In the genomic region with DNA sequence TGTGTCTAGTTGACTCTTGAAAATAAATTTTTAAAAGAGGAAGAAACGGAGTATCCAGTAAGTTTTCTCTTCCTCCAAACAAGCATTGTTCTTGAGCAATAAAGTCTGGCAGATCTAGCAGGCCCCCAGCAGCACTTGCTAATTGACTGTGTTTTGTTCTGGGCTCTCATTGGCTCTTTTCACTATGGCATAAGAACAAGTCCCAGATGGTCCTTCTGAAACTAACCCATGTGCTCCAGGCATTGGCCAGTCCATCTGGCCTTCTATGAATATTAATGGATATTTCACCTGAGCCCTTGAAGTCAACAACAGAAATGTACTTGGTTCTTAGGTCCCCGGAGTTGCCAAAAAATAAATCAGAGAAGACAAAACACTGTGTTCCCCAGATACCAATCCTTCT, we compare ENCODE assay signal across 18 mouse cellular contexts.
A peak's percentile ranks its signal among the peaks of the same experiment; 100 is the strongest.
DNase-seq lines count a peak whose midpoint lies in the region; ATAC-seq and TF ChIP-seq lines count a peak whose summit lies in the region.
"Had no signal": no experiment of that assay in that cellular context is flagged by ENCODE, and none has a peak within 500 bp of the region (broad histone marks: within the 10 kb centered on the region; RNA-seq: fewer than 3 reads in every experiment).

No protein-coding gene starts in this region.

- H3K27me3 ChIP-seq in hindbrain, embryonic 15.5 days = no peaks in the 10 kb centered on the region
- no peaks in the 10 kb centered on the region for H3K27me3 ChIP-seq in hindbrain, embryonic 10.5 days (ENCODE audit: insufficient read depth, poor library complexity, severe bottlenecking)
- H3K27me3 ChIP-seq: heart, embryonic 13.5 days; limb, embryonic 12.5 days; liver, embryonic 12.5 days; megakaryocyte, embryonic 14.5 days had no signal

- ATAC-seq in hindbrain, embryonic 15.5 days (ENCODE audit: low FRiP score, low read depth) = peak; percentile 48; the same call in 1 of the 2 replicates
- ATAC-seq: liver, embryonic 12.5 days had no signal

- H3K9me3 ChIP-seq in hindbrain, embryonic 15.5 days = no peaks in the 10 kb centered on the region
- H3K9me3 ChIP-seq in hindbrain, embryonic 10.5 days = no peaks in the 10 kb centered on the region
- H3K9me3 ChIP-seq: heart, embryonic 13.5 days; limb, embryonic 12.5 days; liver, embryonic 12.5 days; megakaryocyte, embryonic 14.5 days had no signal

- TF ChIP-seq CTCF in brain, embryonic 14.5 days (IDR thresholded peaks at IDR 0.05; ENCODE audit: borderline replicate concordance, extremely low read depth, insufficient read depth, insufficient read length) = no peak

- no peak overlapping the region for H3K9ac ChIP-seq in hindbrain, embryonic 15.5 days
- H3K9ac ChIP-seq: heart, embryonic 13.5 days; limb, embryonic 12.5 days; liver, embryonic 12.5 days had no signal

- WGBS in hindbrain, embryonic 15.5 days = 73% methylated on average over 2 of the region's 2 CpGs
- 90% methylated on average over 2 of the region's 2 CpGs for WGBS in hindbrain, embryonic 10.5 days

- H3K27ac ChIP-seq in hindbrain, embryonic 15.5 days (replicated peaks) = no peak overlapping the region
- H3K27ac ChIP-seq in hindbrain, embryonic 10.5 days = no peak overlapping the region
- H3K27ac ChIP-seq: heart, embryonic 13.5 days; limb, embryonic 12.5 days; liver, embryonic 12.5 days had no signal

- TF ChIP-seq POLR2A in brain, embryonic 14.5 days (IDR thresholded peaks at IDR 0.05; ENCODE audit: borderline replicate concordance, extremely low read depth, insufficient read depth, insufficient read length, poor library complexity, severe bottlenecking) = no peak

- DNase-seq in hindbrain, embryonic 10.5 days (ENCODE audit: low spot score) = no peak
- DNase-seq in brain, embryonic 14.5 days (ENCODE audit: low read depth) = peak; percentile 77
- peak; percentile 23 to 24 for DNase-seq in cerebellum, adult 18-20 months
- DNase-seq in cerebellum, postnatal 36 days = peak; percentile 19 to 42
- DNase-seq in right cerebral cortex, postnatal 36 days (ENCODE audit: low spot score in 2 of 2) = no peak
- DNase-seq in frontal cortex, postnatal 14 days (ENCODE audit: low spot score in 2 of 2) = no peak
- DNase-seq: adrenal gland, adult 8-10 months; gastrocnemius, postnatal 10 days; heart, adult 18-20 months; kidney, adult 8-10 months; kidney, postnatal 4 days; lung, adult 2 months; retina, postnatal 1 day had no signal

- no peaks in the 10 kb centered on the region for H3K4me1 ChIP-seq in hindbrain, embryonic 15.5 days (replicated peaks)
- H3K4me1 ChIP-seq in hindbrain, embryonic 10.5 days (replicated peaks) = no peaks in the 10 kb centered on the region
- H3K4me1 ChIP-seq: heart, embryonic 13.5 days; limb, embryonic 12.5 days; liver, embryonic 12.5 days; megakaryocyte, embryonic 14.5 days had no signal

- no peaks in the 10 kb centered on the region for H3K36me3 ChIP-seq in hindbrain, embryonic 15.5 days
- no peaks in the 10 kb centered on the region for H3K36me3 ChIP-seq in hindbrain, embryonic 10.5 days
- H3K36me3 ChIP-seq: heart, embryonic 13.5 days; limb, embryonic 12.5 days; liver, embryonic 12.5 days had no signal

- H3K4me3 ChIP-seq in hindbrain, embryonic 15.5 days = no peak overlapping the region
- H3K4me3 ChIP-seq in hindbrain, embryonic 10.5 days = no peak overlapping the region
- H3K4me3 ChIP-seq: heart, embryonic 13.5 days; limb, embryonic 12.5 days; liver, embryonic 12.5 days; megakaryocyte, embryonic 14.5 days had no signal

- no peak overlapping the region for H3K4me2 ChIP-seq in hindbrain, embryonic 15.5 days
- H3K4me2 ChIP-seq: heart, embryonic 13.5 days; limb, embryonic 12.5 days; liver, embryonic 12.5 days had no signal

Comparison
In these comparisons a context has a peak if more than half of its experiments do, and no peak if none do; other contexts are left out.
1. DNase-seq: peak in brain, embryonic 14.5 days (single experiment), cerebellum, adult 18-20 months (2 of 2) and cerebellum, postnatal 36 days (2 of 2); none in hindbrain, embryonic 10.5 days (single experiment), right cerebral cortex, postnatal 36 days (0 of 2) and frontal cortex, postnatal 14 days (0 of 2).